Mouse (Mus musculus): ENCODE results near the gene Tcfl5. TPM values are rescaled to one million over a fixed set of nuclear protein-coding genes. Genes with fewer than 3 reads are reported as not detected.

Gene Tcfl5
- polyA plus RNA-seq, 1 experiment from 2014 or later, result 0.14 TPM

DNA sequence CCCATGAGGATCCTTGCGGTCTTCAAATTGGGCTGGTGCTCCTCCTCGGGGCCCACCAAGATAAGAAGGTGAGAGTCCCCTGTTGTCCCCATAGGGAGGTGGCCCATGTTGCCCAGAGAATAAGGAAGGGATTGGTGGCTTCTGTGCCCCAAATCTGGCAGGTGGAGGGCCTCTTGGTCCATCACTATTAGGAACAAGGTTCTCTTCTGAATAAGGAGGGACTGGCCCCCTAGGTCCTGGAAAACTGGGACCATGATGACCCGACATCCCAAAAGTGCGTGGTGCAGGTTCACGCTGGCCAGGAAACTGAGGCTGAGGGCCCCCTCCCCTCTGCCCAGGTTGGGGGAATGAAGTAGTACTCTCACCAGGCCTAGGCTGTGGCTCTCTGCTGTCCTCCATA is 18.0 kb upstream of the Tcfl5 start:
- Histone ChIP-seq H3K9me3 (ENCODE audit: control insufficient read depth, low read depth, low read length) (no peaks in the 10 kb centered on the region), H3K36me3 (ENCODE audit: control insufficient read depth, insufficient read depth, low read length) (peaks cover 21% of the 10 kb centered on the region), H3K27ac (ENCODE audit: low read length) (no peak overlapping the region), H3K4me2 (replicated peaks; ENCODE audit: low read depth, low read length) (no peak overlapping the region), H3K9ac (replicated peaks; ENCODE audit: low read depth, low read length) (no peak overlapping the region), H3K4me3 (ENCODE audit: low read depth, low read length) (no peak overlapping the region), H3K4me1 (ENCODE audit: control insufficient read depth, insufficient read depth, low read length) (no peaks in the 10 kb centered on the region), H3K27me3 (ENCODE audit: control insufficient read depth, insufficient read depth, low read length) (no peaks in the 10 kb centered on the region)
- no peak for ATAC-seq (ENCODE audit: insufficient number of reproducible peaks, insufficient read depth, low FRiP score, low read depth)
- 96% methylated on average over 5 of the region's 5 CpGs for WGBS

- H3K4me1 ChIP-seq (ENCODE audit: control insufficient read depth, insufficient read depth, low read length), result no peaks in the 10 kb centered on the region
- H3K27me3 ChIP-seq (ENCODE audit: control insufficient read depth, insufficient read depth, low read length), result no peaks in the 10 kb centered on the region
- no peak overlapping the region for H3K4me3 ChIP-seq (ENCODE audit: low read depth, low read length)
- peak overlapping the region; percentile 22; the same call in 1 of the 2 replicates for H3K4me2 ChIP-seq (replicated peaks; ENCODE audit: low read depth, low read length)
- no peaks in the 10 kb centered on the region for H3K9me3 ChIP-seq (ENCODE audit: control insufficient read depth, low read depth, low read length)
- no peak for ATAC-seq (ENCODE audit: insufficient number of reproducible peaks, insufficient read depth, low FRiP score, low read depth)
- H3K27ac ChIP-seq (ENCODE audit: low read length), result no peak overlapping the region
- WGBS, result 34% methylated on average over 42 of the region's 42 CpGs
- no peak overlapping the region for H3K9ac ChIP-seq (replicated peaks; ENCODE audit: low read depth, low read length)
- H3K36me3 ChIP-seq (ENCODE audit: control insufficient read depth, insufficient read depth, low read length), result peaks cover 14% of the 10 kb centered on the region
Observed at GRCm38 (mm10) chr2:180659353-180660150, 17.0 kb upstream of the Tcfl5 start.

GRCm38 (mm10) chr2:180658381-180658780 is 15.9 kb upstream of the Tcfl5 start:
- no peak overlapping the region for H3K4me2 ChIP-seq (replicated peaks; ENCODE audit: low read depth, low read length)
- H3K36me3 ChIP-seq (ENCODE audit: control insufficient read depth, insufficient read depth, low read length), result peaks cover 14% of the 10 kb centered on the region
- 86% methylated on average over 5 of the region's 5 CpGs for WGBS
- H3K4me3 ChIP-seq (ENCODE audit: low read depth, low read length), result no peak overlapping the region
- no peaks in the 10 kb centered on the region for H3K4me1 ChIP-seq (ENCODE audit: control insufficient read depth, insufficient read depth, low read length)
- ATAC-seq (ENCODE audit: insufficient number of reproducible peaks, insufficient read depth, low FRiP score, low read depth), result no peak
- H3K9ac ChIP-seq (replicated peaks; ENCODE audit: low read depth, low read length), result no peak overlapping the region
- H3K9me3 ChIP-seq (ENCODE audit: control insufficient read depth, low read depth, low read length), result no peaks in the 10 kb centered on the region
- H3K27me3 ChIP-seq (ENCODE audit: control insufficient read depth, insufficient read depth, low read length), result no peaks in the 10 kb centered on the region
- no peak overlapping the region for H3K27ac ChIP-seq (ENCODE audit: low read length)

- Histone ChIP-seq H3K4me1 (ENCODE audit: control insufficient read depth, insufficient read depth, low read length) (no peaks in the 10 kb centered on the region), H3K9ac (replicated peaks; ENCODE audit: low read depth, low read length) (no peak overlapping the region), H3K36me3 (ENCODE audit: control insufficient read depth, insufficient read depth, low read length) (peaks cover 14% of the 10 kb centered on the region), H3K4me2 (replicated peaks; ENCODE audit: low read depth, low read length) (no peak overlapping the region), H3K4me3 (ENCODE audit: low read depth, low read length) (no peak overlapping the region), H3K27ac (ENCODE audit: low read length) (no peak overlapping the region), H3K27me3 (ENCODE audit: control insufficient read depth, insufficient read depth, low read length) (no peaks in the 10 kb centered on the region), H3K9me3 (ENCODE audit: control insufficient read depth, low read depth, low read length) (no peaks in the 10 kb centered on the region)
- WGBS, result 79% methylated on average over 4 of the region's 4 CpGs
- 0 out of 2 replicates have a peak, but pooled peaks have one; percentile 42 for ATAC-seq (ENCODE audit: insufficient number of reproducible peaks, insufficient read depth, low FRiP score, low read depth)
Observed at GRCm38 (mm10) chr2:180657394-180658013, 15.0 kb upstream of the Tcfl5 start.

DNA sequence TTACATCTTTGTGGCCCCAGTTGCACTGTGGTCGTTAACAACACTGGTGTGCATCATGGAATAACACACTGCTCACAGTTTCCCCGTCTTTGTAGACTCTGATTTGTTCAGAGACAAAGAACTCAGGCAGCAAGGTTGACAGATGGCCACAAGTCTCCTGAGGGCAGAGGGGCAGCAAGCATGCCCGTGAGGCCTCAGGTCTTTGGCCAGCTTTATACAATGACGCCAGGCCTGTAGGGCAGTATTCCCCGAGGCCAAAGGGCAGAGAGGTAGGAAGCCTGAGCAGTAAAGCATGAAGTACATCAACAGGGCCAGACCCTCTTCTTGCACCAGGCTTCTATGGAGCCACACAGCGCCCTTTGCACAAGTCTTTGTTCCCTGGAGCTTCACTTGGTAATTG is 12.6 kb upstream of the Tcfl5 start:
- WGBS, result 55% methylated on average over 6 of the region's 6 CpGs
- Histone ChIP-seq H3K9me3 (ENCODE audit: control insufficient read depth, low read depth, low read length) (no peaks in the 10 kb centered on the region), H3K27ac (ENCODE audit: low read length) (no peak overlapping the region), H3K4me3 (ENCODE audit: low read depth, low read length) (no peak overlapping the region), H3K4me1 (ENCODE audit: control insufficient read depth, insufficient read depth, low read length) (no peaks in the 10 kb centered on the region), H3K36me3 (ENCODE audit: control insufficient read depth, insufficient read depth, low read length) (no peaks in the 10 kb centered on the region), H3K9ac (replicated peaks; ENCODE audit: low read depth, low read length) (no peak overlapping the region), H3K4me2 (replicated peaks; ENCODE audit: low read depth, low read length) (no peak overlapping the region), H3K27me3 (ENCODE audit: control insufficient read depth, insufficient read depth, low read length) (no peaks in the 10 kb centered on the region)
- ATAC-seq (ENCODE audit: insufficient number of reproducible peaks, insufficient read depth, low FRiP score, low read depth), result no peak

GRCm38 (mm10) chr2:180654666-180655065 is 12.2 kb upstream of the Tcfl5 start:
- 81% methylated on average over 7 of the region's 7 CpGs for WGBS

GRCm38 (mm10) chr2:180646841-180647240 is 4.3 kb upstream of the Tcfl5 start:
- peaks cover 5% of the 10 kb centered on the region; the same call in 1 of the 2 replicates for H3K27me3 ChIP-seq (ENCODE audit: control insufficient read depth, insufficient read depth, low read length)
- no peak overlapping the region for H3K4me3 ChIP-seq (ENCODE audit: low read depth, low read length)
- H3K27ac ChIP-seq (ENCODE audit: low read length), result no peak overlapping the region
- H3K9ac ChIP-seq (replicated peaks; ENCODE audit: low read depth, low read length), result no peak overlapping the region
- H3K36me3 ChIP-seq (ENCODE audit: control insufficient read depth, insufficient read depth, low read length), result no peaks in the 10 kb centered on the region
- no peaks in the 10 kb centered on the region for H3K4me1 ChIP-seq (ENCODE audit: control insufficient read depth, insufficient read depth, low read length)
- H3K4me2 ChIP-seq (replicated peaks; ENCODE audit: low read depth, low read length), result no peak overlapping the region
- ATAC-seq (ENCODE audit: insufficient number of reproducible peaks, insufficient read depth, low FRiP score, low read depth), result no peak
- H3K9me3 ChIP-seq (ENCODE audit: control insufficient read depth, low read depth, low read length), result peaks cover 17% of the 10 kb centered on the region

More at GRCm38 (mm10) chr2:180654666-180655065, 12.2 kb upstream of the Tcfl5 start:
- no peak overlapping the region for H3K9ac ChIP-seq (replicated peaks; ENCODE audit: low read depth, low read length)
- H3K4me2 ChIP-seq (replicated peaks; ENCODE audit: low read depth, low read length), result no peak overlapping the region
- no peaks in the 10 kb centered on the region for H3K36me3 ChIP-seq (ENCODE audit: control insufficient read depth, insufficient read depth, low read length)
- no peak overlapping the region for H3K27ac ChIP-seq (ENCODE audit: low read length)
- no peak overlapping the region for H3K4me3 ChIP-seq (ENCODE audit: low read depth, low read length)
- no peaks in the 10 kb centered on the region for H3K4me1 ChIP-seq (ENCODE audit: control insufficient read depth, insufficient read depth, low read length)
- ATAC-seq (ENCODE audit: insufficient number of reproducible peaks, insufficient read depth, low FRiP score, low read depth), result no peak
- H3K9me3 ChIP-seq (ENCODE audit: control insufficient read depth, low read depth, low read length), result no peaks in the 10 kb centered on the region
- no peaks in the 10 kb centered on the region for H3K27me3 ChIP-seq (ENCODE audit: control insufficient read depth, insufficient read depth, low read length)

DNA sequence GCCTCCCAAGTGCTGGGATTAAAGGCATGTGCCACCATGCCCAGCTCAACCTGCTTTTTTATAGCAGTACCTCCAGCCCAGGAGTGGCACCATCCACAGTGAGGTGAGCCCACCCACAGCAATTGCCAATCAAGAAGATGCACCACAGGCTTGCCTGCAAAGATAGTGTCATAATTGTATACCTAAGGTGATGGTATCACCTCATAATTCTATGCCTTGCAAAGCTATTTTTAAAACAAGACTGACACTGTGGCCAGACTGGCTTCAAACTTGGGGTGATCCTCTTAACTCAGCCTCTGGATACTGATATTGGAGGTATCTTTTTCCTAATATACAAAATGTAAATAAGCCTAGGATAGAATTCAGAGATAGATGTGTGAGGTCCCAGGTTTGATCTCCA is 1.1 kb upstream of the Tcfl5 start:
- H3K27ac ChIP-seq (ENCODE audit: low read length), result no peak overlapping the region
- no peaks in the 10 kb centered on the region for H3K4me1 ChIP-seq (ENCODE audit: control insufficient read depth, insufficient read depth, low read length)
- ATAC-seq (ENCODE audit: insufficient number of reproducible peaks, insufficient read depth, low FRiP score, low read depth), result no peak
- H3K4me3 ChIP-seq (ENCODE audit: low read depth, low read length), result no peak overlapping the region
- peaks cover 25% of the 10 kb centered on the region for H3K27me3 ChIP-seq (ENCODE audit: control insufficient read depth, insufficient read depth, low read length)
- H3K9me3 ChIP-seq (ENCODE audit: control insufficient read depth, low read depth, low read length), result peaks cover 17% of the 10 kb centered on the region
- H3K4me2 ChIP-seq (replicated peaks; ENCODE audit: low read depth, low read length), result no peak overlapping the region
- no peaks in the 10 kb centered on the region for H3K36me3 ChIP-seq (ENCODE audit: control insufficient read depth, insufficient read depth, low read length)
- no peak overlapping the region for H3K9ac ChIP-seq (replicated peaks; ENCODE audit: low read depth, low read length)

All from stomach, embryonic 14.5 days (tissue).